Mouse (Mus musculus): ENCODE measurements at regions not wholly inside any gene's neighbourhood (a gene's known extent, or its start where the extent isn't known, plus 50 kb on each side); places are given as distances from the start of the nearest gene placed in this dataset.

- TF ChIP-seq CTCF (IDR thresholded peaks at IDR 0.05; ENCODE audit: extremely low read depth, insufficient read depth, low read length) (no peak), POLR2A (IDR thresholded peaks at IDR 0.05; ENCODE audit: extremely low read depth, insufficient read depth, low read length) (no peak)
Observed at GRCm38 (mm10) chr5:116795169-116795568, 203.6 kb upstream of the Srrm4 start.

Measured in cortical plate, adult 2 months (tissue).